Mouse (Mus musculus): ENCODE measurements around the gene Xpo5. TPM values are rescaled to one million over a fixed set of nuclear protein-coding genes. Genes with fewer than 3 reads are reported as not detected.
A peak's percentile ranks its signal among the peaks of the same experiment; 100 is the strongest.

The Xpo5 gene
- polyA plus RNA-seq, 1 experiment from 2014 or later, result 57.0 TPM

- TF ChIP-seq CTCF (IDR thresholded peaks at IDR 0.05; ENCODE audit: low read depth), result no peak
- 89% methylated on average over 2 of the region's 2 CpGs for WGBS
- no peaks in the 10 kb centered on the region for H3K27me3 ChIP-seq (ENCODE audit: insufficient read depth, low read length)
- H3K9ac ChIP-seq, result no peak overlapping the region
- no peaks in the 10 kb centered on the region for H3K4me1 ChIP-seq (ENCODE audit: insufficient read depth)
- no peak overlapping the region for H3K4me3 ChIP-seq (ENCODE audit: low read depth, low read length)
- no peak overlapping the region for H3K4me2 ChIP-seq
- DNase-seq (no peak), ATAC-seq (ENCODE audit: insufficient read depth) (no peak)
- no peaks in the 10 kb centered on the region for H3K9me3 ChIP-seq (ENCODE audit: low read depth, low read length)
- H3K36me3 ChIP-seq (ENCODE audit: insufficient read depth), result peaks cover 94% of the 10 kb centered on the region
- no peak overlapping the region for H3K27ac ChIP-seq (ENCODE audit: low read depth)
Observed at GRCm38 (mm10) chr17:46188829-46189228, 13.8 kb upstream of the Xpo5 start.

GRCm38 (mm10) chr17:46201151-46201550 lies 1.4 kb upstream of the Xpo5 start:
- Histone ChIP-seq H3K36me3 (ENCODE audit: insufficient read depth) (peaks cover 47% of the 10 kb centered on the region), H3K4me1 (ENCODE audit: insufficient read depth) (peaks cover 5% of the 10 kb centered on the region; the same call in 1 of the 2 replicates), H3K9me3 (ENCODE audit: low read depth, low read length) (no peaks in the 10 kb centered on the region), H3K27me3 (ENCODE audit: insufficient read depth, low read length) (no peaks in the 10 kb centered on the region), H3K27ac (ENCODE audit: low read depth) (no peak overlapping the region), H3K4me2 (peak overlapping the region; percentile 78), H3K4me3 (ENCODE audit: low read depth, low read length) (peak overlapping the region; percentile 97), H3K9ac (peak overlapping the region; percentile 75; the same call in 1 of the 2 replicates)
- DNase-seq (peak; percentile 40), ATAC-seq (ENCODE audit: insufficient read depth) (no peak)
- no peak for TF ChIP-seq CTCF (IDR thresholded peaks at IDR 0.05; ENCODE audit: low read depth)
- WGBS, result 43% methylated on average over 6 of the region's 6 CpGs

GRCm38 (mm10) chr17:46203078-46203477 lies 496 bp downstream of the Xpo5 start:
- Histone ChIP-seq H3K4me3 (ENCODE audit: low read depth, low read length) (peak overlapping the region; percentile 97), H3K27me3 (ENCODE audit: insufficient read depth, low read length) (no peaks in the 10 kb centered on the region), H3K36me3 (ENCODE audit: insufficient read depth) (peaks cover 47% of the 10 kb centered on the region), H3K27ac (ENCODE audit: low read depth) (peak overlapping the region; percentile 90), H3K9ac (peak overlapping the region; percentile 85), H3K4me1 (ENCODE audit: insufficient read depth) (peaks cover 5% of the 10 kb centered on the region; the same call in 1 of the 2 replicates), H3K4me2 (peak overlapping the region; percentile 78), H3K9me3 (ENCODE audit: low read depth, low read length) (no peaks in the 10 kb centered on the region)
- TF ChIP-seq CTCF (IDR thresholded peaks at IDR 0.05; ENCODE audit: low read depth), result no peak
- under 1% methylated on average over 20 of the region's 20 CpGs for WGBS
- no peak for ATAC-seq (ENCODE audit: insufficient read depth)
- DNase-seq, result peak; percentile 46

GRCm38 (mm10) chr17:46206676-46207075 lies 4.1 kb downstream of the Xpo5 start:
- no peak overlapping the region for H3K27ac ChIP-seq (ENCODE audit: low read depth)
- ATAC-seq (ENCODE audit: insufficient read depth) (no peak), DNase-seq (no peak)
- H3K4me3 ChIP-seq (ENCODE audit: low read depth, low read length), result no peak overlapping the region
- TF ChIP-seq CTCF (IDR thresholded peaks at IDR 0.05; ENCODE audit: low read depth), result no peak
- H3K9me3 ChIP-seq (ENCODE audit: low read depth, low read length), result no peaks in the 10 kb centered on the region
- no peaks in the 10 kb centered on the region for H3K27me3 ChIP-seq (ENCODE audit: insufficient read depth, low read length)
- no peak overlapping the region for H3K9ac ChIP-seq
- peaks cover 2% of the 10 kb centered on the region; the same call in 1 of the 2 replicates for H3K4me1 ChIP-seq (ENCODE audit: insufficient read depth)
- H3K36me3 ChIP-seq (ENCODE audit: insufficient read depth), result peaks cover 67% of the 10 kb centered on the region
- H3K4me2 ChIP-seq, result no peak overlapping the region

GRCm38 (mm10) chr17:46210550-46210949 lies 8.0 kb downstream of the Xpo5 start:
- Histone ChIP-seq H3K4me3 (ENCODE audit: low read depth, low read length) (no peak overlapping the region), H3K27ac (ENCODE audit: low read depth) (no peak overlapping the region), H3K27me3 (ENCODE audit: insufficient read depth, low read length) (no peaks in the 10 kb centered on the region), H3K36me3 (ENCODE audit: insufficient read depth) (peaks cover 95% of the 10 kb centered on the region), H3K9me3 (ENCODE audit: low read depth, low read length) (no peaks in the 10 kb centered on the region), H3K9ac (no peak overlapping the region), H3K4me2 (no peak overlapping the region), H3K4me1 (ENCODE audit: insufficient read depth) (no peaks in the 10 kb centered on the region)
- 86% methylated on average over 3 of the region's 3 CpGs for WGBS
- no peak for DNase-seq
- ATAC-seq (ENCODE audit: insufficient read depth), result no peak
- TF ChIP-seq CTCF (IDR thresholded peaks at IDR 0.05; ENCODE audit: low read depth), result no peak

- Histone ChIP-seq H3K9ac (no peak overlapping the region), H3K27ac (ENCODE audit: low read depth) (no peak overlapping the region), H3K27me3 (ENCODE audit: insufficient read depth, low read length) (no peaks in the 10 kb centered on the region), H3K4me2 (no peak overlapping the region), H3K36me3 (ENCODE audit: insufficient read depth) (peaks cover 98% of the 10 kb centered on the region), H3K9me3 (ENCODE audit: low read depth, low read length) (no peaks in the 10 kb centered on the region), H3K4me1 (ENCODE audit: insufficient read depth) (no peaks in the 10 kb centered on the region), H3K4me3 (ENCODE audit: low read depth, low read length) (no peak overlapping the region)
- DNase-seq, result no peak
- 87% methylated on average over 3 of the region's 3 CpGs for WGBS
- TF ChIP-seq CTCF (IDR thresholded peaks at IDR 0.05; ENCODE audit: low read depth), result no peak
- ATAC-seq (ENCODE audit: insufficient read depth), result no peak
Observed at GRCm38 (mm10) chr17:46221601-46222000, 19.0 kb downstream of the Xpo5 start.

- Histone ChIP-seq H3K9me3 (ENCODE audit: low read depth, low read length) (no peaks in the 10 kb centered on the region), H3K4me1 (ENCODE audit: insufficient read depth) (no peaks in the 10 kb centered on the region), H3K4me2 (no peak overlapping the region), H3K4me3 (ENCODE audit: low read depth, low read length) (no peak overlapping the region), H3K9ac (no peak overlapping the region), H3K36me3 (ENCODE audit: insufficient read depth) (peaks cover 92% of the 10 kb centered on the region), H3K27ac (ENCODE audit: low read depth) (no peak overlapping the region), H3K27me3 (ENCODE audit: insufficient read depth, low read length) (no peaks in the 10 kb centered on the region)
- ATAC-seq (ENCODE audit: insufficient read depth), result no peak
- 89% methylated on average over 7 of the region's 7 CpGs for WGBS
- DNase-seq, result no peak
- no peak for TF ChIP-seq CTCF (IDR thresholded peaks at IDR 0.05; ENCODE audit: low read depth)
Observed at GRCm38 (mm10) chr17:46227576-46227975, 25.0 kb downstream of the Xpo5 start.

GRCm38 (mm10) chr17:46236067-46236466 lies 33.5 kb downstream of the Xpo5 start:
- 72% methylated on average over 1 of the region's 1 CpGs for WGBS

More at GRCm38 (mm10) chr17:46236067-46236466, 33.5 kb downstream of the Xpo5 start:
- Histone ChIP-seq H3K27me3 (ENCODE audit: insufficient read depth, low read length) (no peaks in the 10 kb centered on the region), H3K9me3 (ENCODE audit: low read depth, low read length) (no peaks in the 10 kb centered on the region), H3K27ac (ENCODE audit: low read depth) (no peak overlapping the region), H3K9ac (no peak overlapping the region), H3K36me3 (ENCODE audit: insufficient read depth) (peaks cover 81% of the 10 kb centered on the region), H3K4me3 (ENCODE audit: low read depth, low read length) (no peak overlapping the region), H3K4me2 (no peak overlapping the region), H3K4me1 (ENCODE audit: insufficient read depth) (no peaks in the 10 kb centered on the region)
- TF ChIP-seq CTCF (IDR thresholded peaks at IDR 0.05; ENCODE audit: low read depth), result no peak
- DNase-seq (no peak), ATAC-seq (ENCODE audit: insufficient read depth) (no peak)
